Mouse (Mus musculus): ENCODE data around the gene Rasa2.

DNA sequence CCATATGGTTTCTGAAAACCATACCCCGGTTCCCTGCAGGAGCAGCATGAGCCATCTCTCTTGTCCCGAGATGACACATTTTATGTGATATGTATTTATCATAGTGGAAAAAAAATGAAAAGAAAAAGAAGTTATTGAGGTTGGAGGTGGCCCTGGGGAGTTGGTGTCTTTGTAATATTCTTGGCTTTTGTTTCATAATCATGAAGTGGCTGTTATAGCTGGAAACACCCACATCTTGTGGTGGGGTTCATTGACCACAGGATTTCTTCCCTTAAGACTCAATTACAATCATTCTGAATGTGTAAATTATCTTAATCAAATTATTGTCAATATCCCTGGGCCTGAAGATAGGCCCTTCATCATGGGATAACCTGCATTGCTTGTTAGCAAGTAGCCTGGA, 13.4 kb upstream of the Rasa2 start:
- TF ChIP-seq CHD2 (IDR thresholded peaks at IDR 0.05; ENCODE audit: low read depth, low read length) (no peak), HCFC1 (IDR thresholded peaks at IDR 0.05; ENCODE audit: borderline replicate concordance, insufficient read depth, low read length) (no peak), ZNF384 (IDR thresholded peaks at IDR 0.05; ENCODE audit: low read depth, low read length) (no peak)

All from ES-E14 (cell line).